Mouse (Mus musculus) intestine, embryonic 15.5 days (tissue): ENCODE data around the gene 1700030K09Rik. TPM values are rescaled to one million over a fixed set of nuclear protein-coding genes. Genes with fewer than 3 reads are reported as not detected.

Experiments
- ATAC-seq: fragments of 200-750 bp; cut with Nextera tagmentation; 2 replicates; pipeline ENCODE4 v1.8.0; 2017; ENCODE audit warnings: moderate TSS enrichment, moderate library complexity
- H3K27ac ChIP-seq: fragments of 300-500 bp; sonication (generic); 2 replicates; pipeline ENCODE4 v1.5.1; 2015; ENCODE audit warnings: mild to moderate bottlenecking, inconsistent platforms
- H3K27me3 ChIP-seq: fragments of 300-500 bp; sonication (generic); replicated peaks from 2 replicates; pipeline ENCODE4 v1.6.1; 2015; ENCODE audit warnings: inconsistent platforms
- H3K36me3 ChIP-seq: fragments of 300-500 bp; sonication (generic); 2 replicates; pipeline ENCODE4 v1.6.1; 2015; ENCODE audit warnings: inconsistent platforms
- H3K4me1 ChIP-seq: fragments of 300-500 bp; sonication (generic); replicated peaks from 2 replicates; pipeline ENCODE4 v1.6.1; 2015; ENCODE audit warnings: inconsistent platforms
- H3K4me2 ChIP-seq: fragments of 300-500 bp; sonication (generic); replicated peaks from 2 replicates; pipeline ENCODE4 v1.6.1; 2015; ENCODE audit warnings: mild to moderate bottlenecking, inconsistent platforms
- H3K4me3 ChIP-seq: fragments of 300-500 bp; sonication (generic); replicated peaks from 2 replicates; pipeline ENCODE4 v1.5.1; 2015; ENCODE audit warnings: inconsistent platforms
- H3K9ac ChIP-seq: fragments of 300-500 bp; sonication (generic); 2 replicates; pipeline ENCODE4 v1.6.1; 2015; ENCODE audit warnings: inconsistent platforms
- H3K9me3 ChIP-seq: fragments of 300-500 bp; sonication (generic); 2 replicates; pipeline ENCODE4 v1.6.1; 2016; ENCODE audit warnings: inconsistent platforms
- WGBS: fragments of 180-500 bp; shearing (Covaris S2); methylation state at CpG from one replicate; pipeline ENCODE4 v1.1.7; 2015; 5-methylcytosine and 5-hydroxymethylcytosine counted together
- polyA plus RNA-seq: library from polyadenylated mRNA; unstranded; fragments of >200 nt; fragmentation: Nextera tagmentation; extraction: Ambion mirVana; gene quantifications from 2 replicates; pipeline ENCODE4 v1.2.1, GENCODE M21; 2015

The 1700030K09Rik gene
- polyA plus RNA-seq, 1 experiment from 2014 or later: 11.9 TPM

DNA sequence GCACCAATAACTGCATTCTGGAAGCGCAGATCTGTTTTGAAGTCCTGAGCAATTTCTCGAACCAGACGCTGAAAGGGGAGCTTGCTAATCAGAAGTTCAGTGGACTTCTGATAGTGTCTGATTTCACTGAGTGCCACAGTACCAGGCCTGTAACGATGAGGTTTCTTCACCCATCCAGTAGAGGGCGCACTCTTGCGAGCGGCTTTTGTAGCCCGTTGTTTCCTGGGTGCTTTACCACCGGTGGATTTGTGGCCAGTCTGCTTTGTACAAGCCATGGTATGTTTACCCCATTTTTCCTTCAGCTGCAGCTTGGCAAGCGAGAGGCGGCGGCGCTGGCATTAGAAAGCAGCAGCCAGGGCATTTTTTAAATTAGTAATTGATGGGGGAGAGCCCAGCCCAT is 14.0 kb upstream of the 1700030K09Rik start:
- 50% methylated on average over 13 of the region's 13 CpGs for WGBS
- no peaks in the 10 kb centered on the region for H3K9me3 ChIP-seq
- H3K36me3 ChIP-seq: no peaks in the 10 kb centered on the region
- no peak overlapping the region for H3K4me3 ChIP-seq
- H3K9ac ChIP-seq: no peak overlapping the region
- H3K4me2 ChIP-seq: no peak overlapping the region
- ATAC-seq: no peak
- no peaks in the 10 kb centered on the region for H3K27me3 ChIP-seq
- H3K4me1 ChIP-seq: no peaks in the 10 kb centered on the region
- H3K27ac ChIP-seq: no peak overlapping the region

DNA sequence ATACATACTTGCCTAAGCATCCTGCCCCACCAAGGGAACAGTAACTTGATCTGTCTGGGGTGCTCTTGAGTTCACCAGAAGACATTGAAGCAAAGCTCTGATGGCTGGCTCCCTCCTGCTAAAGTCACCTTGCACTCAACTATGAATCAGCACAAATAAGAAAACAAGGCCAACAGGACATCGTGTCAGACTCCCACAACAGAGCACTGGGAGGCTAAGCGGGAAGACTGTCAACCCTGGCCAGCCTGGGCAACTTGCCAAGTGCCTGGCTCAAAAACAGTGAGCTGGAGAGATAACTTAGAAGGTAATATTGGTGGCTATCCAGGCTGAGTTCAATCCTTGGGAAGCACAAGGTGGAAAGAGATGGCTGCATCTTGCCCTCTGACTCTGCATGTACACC is 8.7 kb upstream of the 1700030K09Rik start:
- Histone ChIP-seq H3K9me3 (no peaks in the 10 kb centered on the region), H3K9ac (no peak overlapping the region), H3K4me3 (no peak overlapping the region), H3K27ac (no peak overlapping the region), H3K27me3 (no peaks in the 10 kb centered on the region), H3K4me1 (no peaks in the 10 kb centered on the region), H3K4me2 (no peak overlapping the region), H3K36me3 (no peaks in the 10 kb centered on the region)
- no peak for ATAC-seq
- 26% methylated on average over 2 of the region's 2 CpGs for WGBS

DNA sequence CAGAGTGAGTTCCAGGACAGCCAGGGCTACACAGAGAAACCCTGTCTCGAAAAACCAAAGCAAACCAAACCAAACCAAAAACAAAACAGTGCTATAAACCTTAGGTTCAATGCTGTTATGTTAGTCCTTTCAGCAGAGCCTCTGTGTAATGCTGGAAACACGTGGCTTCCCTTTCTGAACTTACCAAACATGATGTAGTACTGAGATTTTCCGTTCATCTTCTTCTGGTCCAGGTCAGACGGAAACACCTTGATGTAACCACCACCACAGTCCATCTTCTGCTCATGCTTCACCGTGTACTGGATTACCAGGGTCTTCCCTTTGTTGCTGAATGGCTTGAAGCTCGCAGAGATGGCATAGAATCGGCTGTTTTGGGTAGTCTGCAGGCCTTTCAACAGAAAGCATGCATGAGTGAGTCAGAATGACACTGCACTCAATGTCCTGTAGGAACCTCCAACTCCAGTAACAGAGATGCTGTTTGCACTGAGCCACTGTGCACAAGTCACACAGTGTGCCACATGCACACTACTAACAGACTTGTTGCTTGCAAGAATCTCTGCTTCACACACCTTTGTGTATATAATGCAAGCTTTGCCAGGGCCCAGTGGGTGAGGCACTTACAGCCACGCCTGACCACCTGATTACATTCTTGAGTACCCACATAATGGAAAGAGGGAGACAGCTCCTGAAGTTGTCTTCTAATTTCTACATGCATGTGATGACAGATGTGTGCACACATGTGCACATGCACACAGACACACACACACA is 5.2 kb upstream of the 1700030K09Rik start:
- H3K9me3 ChIP-seq: no peaks in the 10 kb centered on the region
- H3K4me3 ChIP-seq: no peak overlapping the region
- H3K9ac ChIP-seq: no peak overlapping the region
- 79% methylated on average over 8 of the region's 8 CpGs for WGBS
- H3K36me3 ChIP-seq: no peaks in the 10 kb centered on the region
- no peak for ATAC-seq
- no peak overlapping the region for H3K4me2 ChIP-seq
- no peak overlapping the region for H3K27ac ChIP-seq
- no peaks in the 10 kb centered on the region for H3K27me3 ChIP-seq
- 0 out of 2 replicates have a peak, but pooled peaks cover 3% of the 10 kb centered on the region for H3K4me1 ChIP-seq

DNA sequence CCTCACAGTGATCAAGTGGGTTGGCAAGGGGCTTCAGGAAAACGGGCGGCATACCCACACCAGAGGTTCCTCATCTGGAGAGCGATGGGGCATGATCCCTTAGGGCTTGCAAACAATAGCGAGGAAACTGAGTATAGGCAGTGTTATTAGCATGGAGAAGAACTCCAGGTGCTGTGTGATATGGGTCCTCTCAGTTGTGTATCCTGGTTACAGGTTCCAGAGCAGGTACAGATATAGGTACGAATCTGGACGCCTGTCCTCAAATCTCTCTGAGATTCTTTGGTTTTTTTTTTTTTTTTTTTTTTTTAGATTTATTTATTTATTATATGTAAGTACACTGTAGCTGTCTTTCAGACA is 292 bp downstream of the 1700030K09Rik start:
- ATAC-seq: peak; percentile 67
- Histone ChIP-seq H3K9ac (peak overlapping the region; percentile 73), H3K4me2 (peak overlapping the region; percentile 80), H3K4me3 (peak overlapping the region; percentile 45), H3K9me3 (no peaks in the 10 kb centered on the region), H3K27ac (0 out of 2 replicates have a peak overlapping the region, but pooled peaks have one; percentile 36), H3K4me1 (0 out of 2 replicates have a peak, but pooled peaks cover 3% of the 10 kb centered on the region), H3K36me3 (no peaks in the 10 kb centered on the region), H3K27me3 (no peaks in the 10 kb centered on the region)
- WGBS: 33% methylated on average over 6 of the region's 6 CpGs

DNA sequence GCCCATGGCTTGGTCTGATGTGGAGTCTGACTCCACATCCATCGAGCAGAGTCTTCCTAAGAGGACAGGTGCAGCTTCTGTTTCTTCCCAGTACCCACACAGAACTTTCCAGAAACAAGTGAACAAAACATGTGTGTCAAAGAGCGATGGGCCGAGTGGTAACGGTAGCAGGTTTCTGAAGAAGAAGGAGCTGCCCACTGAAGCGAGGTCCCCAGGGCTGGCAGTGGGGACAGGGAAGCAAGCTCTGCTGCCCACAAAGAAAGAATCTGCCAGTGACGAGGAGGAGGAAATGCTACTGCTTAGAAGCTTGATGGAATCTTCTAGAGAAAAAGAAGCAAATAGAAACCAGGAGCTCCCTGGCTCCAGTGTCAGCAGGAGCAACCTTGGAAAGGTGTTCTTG is 1.4 kb downstream of the 1700030K09Rik start:
- no peak overlapping the region for H3K27ac ChIP-seq
- no peak overlapping the region for H3K9ac ChIP-seq
- no peak overlapping the region for H3K4me3 ChIP-seq
- 92% methylated on average over 6 of the region's 6 CpGs for WGBS
- no peak overlapping the region for H3K4me2 ChIP-seq
- H3K9me3 ChIP-seq: no peaks in the 10 kb centered on the region
- H3K36me3 ChIP-seq: peaks cover 8% of the 10 kb centered on the region; the same call in 1 of the 2 replicates
- H3K4me1 ChIP-seq: 0 out of 2 replicates have a peak, but pooled peaks cover 3% of the 10 kb centered on the region
- no peak for ATAC-seq
- H3K27me3 ChIP-seq: no peaks in the 10 kb centered on the region

DNA sequence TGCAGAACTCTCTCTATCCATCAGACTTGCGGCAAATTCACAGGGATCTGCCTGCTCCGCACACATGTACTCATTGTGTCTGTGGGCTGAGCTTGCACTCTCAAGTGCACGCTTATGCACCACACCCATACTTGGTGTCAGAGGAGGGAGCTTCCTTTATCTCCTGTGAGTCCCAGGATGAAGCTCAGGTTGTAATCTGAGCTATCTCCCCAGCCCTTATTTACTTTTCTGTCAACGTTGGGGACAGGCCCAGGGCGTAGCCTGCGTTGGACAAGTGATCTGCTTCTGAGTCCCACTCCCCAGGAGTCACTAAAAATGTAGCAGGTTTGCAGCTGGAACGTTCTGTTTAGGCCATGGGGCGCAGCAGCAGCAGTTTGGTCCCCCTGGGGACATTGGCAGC is 7.8 kb downstream of the 1700030K09Rik start:
- no peaks in the 10 kb centered on the region for H3K9me3 ChIP-seq
- H3K27me3 ChIP-seq: no peaks in the 10 kb centered on the region
- H3K9ac ChIP-seq: no peak overlapping the region
- H3K4me1 ChIP-seq: no peaks in the 10 kb centered on the region
- ATAC-seq: 0 out of 2 replicates have a peak, but pooled peaks have one; percentile 28
- no peak overlapping the region for H3K4me2 ChIP-seq
- no peak overlapping the region for H3K27ac ChIP-seq
- peaks cover 24% of the 10 kb centered on the region; the same call in 1 of the 2 replicates for H3K36me3 ChIP-seq
- WGBS: 61% methylated on average over 8 of the region's 8 CpGs
- no peak overlapping the region for H3K4me3 ChIP-seq

DNA sequence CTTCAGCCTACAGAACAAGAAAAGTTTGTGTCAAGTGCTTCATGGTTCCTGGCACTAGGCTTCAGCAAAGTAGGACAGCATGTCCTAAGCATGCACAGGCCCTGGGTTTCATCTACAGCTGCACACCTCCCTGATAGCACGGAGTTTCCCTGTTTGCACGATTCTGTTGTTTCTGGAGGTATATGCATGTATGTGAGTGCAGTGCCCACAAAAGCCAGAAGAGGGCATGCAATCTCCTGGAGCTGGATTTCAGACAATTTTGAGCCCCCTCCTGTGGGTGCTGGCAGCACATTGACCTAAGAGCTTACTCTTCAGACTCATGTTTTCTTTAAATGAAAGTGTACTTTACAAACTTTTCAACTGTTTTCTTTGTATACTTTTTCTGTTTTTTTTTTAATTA is 10.2 kb downstream of the 1700030K09Rik start:
- no peaks in the 10 kb centered on the region for H3K27me3 ChIP-seq
- no peak overlapping the region for H3K27ac ChIP-seq
- H3K4me3 ChIP-seq: no peak overlapping the region
- no peaks in the 10 kb centered on the region for H3K9me3 ChIP-seq
- H3K36me3 ChIP-seq: peaks cover 29% of the 10 kb centered on the region; the same call in 1 of the 2 replicates
- WGBS: 94% methylated on average over 2 of the region's 2 CpGs
- no peak for ATAC-seq
- H3K4me2 ChIP-seq: no peak overlapping the region
- H3K9ac ChIP-seq: no peak overlapping the region
- no peaks in the 10 kb centered on the region for H3K4me1 ChIP-seq

DNA sequence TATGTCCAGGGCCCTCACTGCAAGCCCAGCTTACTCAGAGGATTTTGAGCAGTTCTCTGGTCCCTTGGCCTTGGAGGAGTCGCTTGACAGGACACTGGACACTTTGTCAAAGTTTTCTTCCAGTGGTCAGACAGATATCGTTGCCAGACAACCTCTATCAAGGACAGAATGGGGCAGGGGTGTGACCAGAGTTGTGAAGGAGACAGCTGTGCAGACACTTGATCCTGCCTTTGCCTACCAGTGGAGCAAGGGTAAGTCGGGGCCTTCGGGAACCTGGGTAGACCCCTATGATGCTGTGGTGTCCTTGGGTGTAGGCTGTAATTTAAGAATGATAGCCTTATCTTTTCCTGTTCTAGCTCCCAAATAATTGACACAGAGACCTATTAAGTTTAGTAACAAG is 11.6 kb downstream of the 1700030K09Rik start:
- no peak overlapping the region for H3K4me3 ChIP-seq
- no peaks in the 10 kb centered on the region for H3K4me1 ChIP-seq
- no peak overlapping the region for H3K9ac ChIP-seq
- H3K9me3 ChIP-seq: no peaks in the 10 kb centered on the region
- no peaks in the 10 kb centered on the region for H3K27me3 ChIP-seq
- H3K4me2 ChIP-seq: no peak overlapping the region
- ATAC-seq: no peak
- no peak overlapping the region for H3K27ac ChIP-seq
- H3K36me3 ChIP-seq: peaks cover 26% of the 10 kb centered on the region
- 86% methylated on average over 4 of the region's 4 CpGs for WGBS

DNA sequence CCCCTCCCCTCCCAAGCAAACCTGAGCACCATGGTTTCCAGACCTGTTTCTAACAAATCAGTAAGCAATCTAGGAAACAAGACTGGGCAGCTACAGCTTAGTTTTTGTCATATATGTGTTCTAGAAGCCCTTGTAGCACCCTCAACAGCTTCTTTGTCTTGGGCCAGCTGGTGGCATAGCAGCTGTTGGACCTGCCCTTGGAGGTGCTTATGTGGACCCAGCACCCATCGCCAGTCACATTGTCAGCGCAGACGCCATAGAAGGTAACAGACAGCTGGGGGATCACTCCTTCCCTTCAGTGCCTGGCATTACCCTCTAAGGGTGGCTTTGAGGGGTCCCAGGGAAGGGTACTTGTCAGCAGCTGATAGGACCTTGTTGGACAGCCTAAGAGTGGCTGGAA is 14.1 kb downstream of the 1700030K09Rik start:
- Histone ChIP-seq H3K4me1 (no peaks in the 10 kb centered on the region), H3K4me2 (no peak overlapping the region), H3K27ac (no peak overlapping the region), H3K27me3 (no peaks in the 10 kb centered on the region), H3K9me3 (no peaks in the 10 kb centered on the region), H3K36me3 (peaks cover 46% of the 10 kb centered on the region), H3K4me3 (no peak overlapping the region), H3K9ac (no peak overlapping the region)
- no peak for ATAC-seq
- 88% methylated on average over 3 of the region's 3 CpGs for WGBS

DNA sequence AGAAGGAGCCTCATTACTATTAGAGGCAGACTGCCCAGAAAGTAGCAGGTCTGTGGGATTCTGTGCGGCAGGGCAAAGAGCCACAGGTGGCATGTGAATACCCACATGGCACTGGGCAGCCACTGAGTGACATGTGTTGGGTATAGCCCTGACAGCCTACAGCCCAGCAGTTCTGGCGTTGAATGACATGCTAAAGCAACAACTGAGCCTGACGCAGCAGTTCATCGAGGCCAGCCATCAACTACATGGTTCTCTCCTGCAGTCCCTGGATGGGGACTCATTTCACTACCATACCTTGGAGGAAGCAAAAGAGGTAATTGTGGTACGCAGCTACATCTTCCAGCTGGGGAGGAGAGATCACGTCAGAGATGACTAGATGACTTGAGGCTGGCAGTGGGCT is 14.8 kb downstream of the 1700030K09Rik start:
- Histone ChIP-seq H3K4me1 (no peaks in the 10 kb centered on the region), H3K27me3 (no peaks in the 10 kb centered on the region), H3K9ac (no peak overlapping the region), H3K27ac (no peak overlapping the region), H3K4me2 (no peak overlapping the region), H3K9me3 (no peaks in the 10 kb centered on the region), H3K4me3 (no peak overlapping the region), H3K36me3 (peaks cover 52% of the 10 kb centered on the region)
- ATAC-seq: no peak
- 82% methylated on average over 6 of the region's 6 CpGs for WGBS

DNA sequence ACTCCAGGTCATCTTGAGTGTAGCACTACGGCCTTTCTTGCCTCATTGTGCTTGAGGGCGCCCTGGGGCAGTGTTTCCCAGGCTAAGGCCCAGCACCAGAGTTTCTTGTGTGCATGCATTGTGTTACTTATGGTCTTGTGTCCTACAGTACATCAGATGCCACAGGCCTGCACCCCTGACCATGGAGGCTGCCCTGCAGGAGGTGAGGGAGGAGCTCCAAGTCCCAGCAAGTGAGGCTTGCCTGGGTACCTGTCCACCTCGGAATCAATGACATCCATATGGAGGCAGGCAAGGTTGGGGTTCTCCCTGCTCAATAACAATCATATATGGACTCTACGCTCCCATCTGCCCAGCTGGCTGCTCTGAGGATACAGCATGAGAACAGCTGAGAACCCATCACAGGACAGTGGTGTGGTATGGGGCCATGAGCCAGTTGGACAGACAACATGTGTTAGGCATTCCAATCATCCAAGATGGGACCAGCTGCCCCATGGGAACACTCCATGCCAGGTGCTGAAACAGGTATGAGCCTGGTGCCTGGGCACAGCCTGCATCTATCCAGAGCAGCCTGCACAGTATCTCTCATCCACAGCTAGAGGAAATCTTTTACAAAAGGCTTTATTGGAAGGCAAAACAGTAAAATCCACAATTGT is 16.3 kb downstream of the 1700030K09Rik start:
- Histone ChIP-seq H3K4me3 (no peak overlapping the region), H3K9me3 (no peaks in the 10 kb centered on the region)

DNA sequence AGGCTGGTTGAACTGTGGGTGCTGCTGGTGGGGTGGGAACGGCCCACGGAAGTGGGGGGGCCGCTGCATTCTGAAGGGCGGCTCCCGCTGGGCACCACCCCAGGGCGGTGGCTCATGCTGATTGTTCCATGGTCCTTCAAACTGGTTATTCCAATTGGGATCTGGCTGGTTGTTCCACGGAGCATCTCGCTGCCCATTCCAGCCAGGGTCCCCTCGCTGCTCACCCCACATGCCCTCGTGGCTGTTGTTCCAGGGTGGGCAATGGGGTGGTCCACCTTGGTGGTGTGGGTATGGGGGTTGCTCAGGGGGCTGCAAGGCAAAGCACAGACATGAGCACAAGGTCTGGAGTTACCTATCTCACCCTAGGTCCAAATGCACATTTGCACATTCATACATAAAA is 20.5 kb downstream of the 1700030K09Rik start:
- H3K4me3 ChIP-seq: no peak overlapping the region
- no peaks in the 10 kb centered on the region for H3K27me3 ChIP-seq
- no peak overlapping the region for H3K27ac ChIP-seq
- H3K4me1 ChIP-seq: no peaks in the 10 kb centered on the region
- peaks cover 87% of the 10 kb centered on the region for H3K36me3 ChIP-seq
- no peaks in the 10 kb centered on the region for H3K9me3 ChIP-seq
- no peak for ATAC-seq
- 93% methylated on average over 10 of the region's 10 CpGs for WGBS
- H3K4me2 ChIP-seq: no peak overlapping the region
- no peak overlapping the region for H3K9ac ChIP-seq

More for the DNA sequence above, 16.3 kb downstream of the 1700030K09Rik start:
- no peaks in the 10 kb centered on the region for H3K4me1 ChIP-seq
- no peak overlapping the region for H3K9ac ChIP-seq
- WGBS: 91% methylated on average over 4 of the region's 4 CpGs
- H3K36me3 ChIP-seq: peaks cover 58% of the 10 kb centered on the region
- no peaks in the 10 kb centered on the region for H3K27me3 ChIP-seq
- no peak overlapping the region for H3K4me2 ChIP-seq
- no peak for ATAC-seq
- no peak overlapping the region for H3K27ac ChIP-seq
